Mouse (Mus musculus) olfactory bulb, adult 2 months (tissue): ENCODE measurements around the gene Ccl21b. TPM values are rescaled to one million over a fixed set of nuclear protein-coding genes. Genes with fewer than 3 reads are reported as not detected.
"Not testable (repeated sequence)": the region's sequence is repeated elsewhere in the genome, so short reads cannot be mapped to it uniquely, and the experiment has no call there.

Experiments used
- H3K27ac ChIP-seq: fragments of 200-500 bp; 2 replicates; pipeline ENCODE4 v1.5.1; 2012; ENCODE audit warnings: low read depth, low read length; ENCODE audit not compliant: insufficient read depth
- H3K4me1 ChIP-seq: fragments of 200-500 bp; 2 replicates; pipeline ENCODE4 v1.6.1; 2012; ENCODE audit warnings: low read length; ENCODE audit not compliant: control insufficient read depth, insufficient read depth
- H3K4me3 ChIP-seq: fragments of 200-500 bp; 2 replicates; pipeline ENCODE4 v1.5.1; 2012; ENCODE audit warnings: mild to moderate bottlenecking, low read depth, low read length, moderate library complexity; ENCODE audit not compliant: insufficient read depth
- WGBS: fragments of 180-500 bp; shearing (Covaris S2); methylation state at CpG from one replicate; pipeline ENCODE4 v1.1.7; 2018; 5-methylcytosine and 5-hydroxymethylcytosine counted together
- polyA plus RNA-seq: library from polyadenylated mRNA; stranded (reverse); fragments of >200 nt; gene quantifications from 2 replicates; pipeline ENCODE4 v1.2.4, GENCODE M21; 2012; ENCODE audit warnings: low replicate concordance; ENCODE audit not compliant: missing spikeins, insufficient read depth, insufficient read length

Gene Ccl21b
- not detected in 2 replicates for polyA plus RNA-seq

DNA sequence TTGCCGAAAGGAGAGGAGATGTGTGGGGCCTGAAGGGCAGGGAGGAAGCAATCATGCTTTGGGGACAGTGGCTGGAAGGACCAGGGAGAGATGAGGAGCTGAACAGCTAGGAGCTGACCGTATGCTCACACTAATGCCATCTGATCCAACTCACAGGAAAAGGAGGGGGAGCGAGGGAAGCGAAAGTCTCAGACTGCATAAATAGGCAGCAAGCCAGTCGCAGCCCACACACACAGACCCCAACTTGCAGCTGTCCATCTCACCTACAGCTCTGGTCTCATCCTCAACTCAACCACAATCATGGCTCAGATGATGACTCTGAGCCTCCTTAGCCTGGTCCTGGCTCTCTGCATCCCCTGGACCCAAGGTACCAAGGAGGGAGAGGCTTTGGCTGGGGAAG lies at the start of gene Ccl21b:
Ccl21b (plus strand) TSS at position 301 of the 400 bp plus-strand sequence.
- not testable (repeated sequence) for H3K4me1 ChIP-seq, H3K27ac ChIP-seq, H3K4me3 ChIP-seq
- WGBS, result no CpG with 5 or more reads among the region's 5 CpGs

DNA sequence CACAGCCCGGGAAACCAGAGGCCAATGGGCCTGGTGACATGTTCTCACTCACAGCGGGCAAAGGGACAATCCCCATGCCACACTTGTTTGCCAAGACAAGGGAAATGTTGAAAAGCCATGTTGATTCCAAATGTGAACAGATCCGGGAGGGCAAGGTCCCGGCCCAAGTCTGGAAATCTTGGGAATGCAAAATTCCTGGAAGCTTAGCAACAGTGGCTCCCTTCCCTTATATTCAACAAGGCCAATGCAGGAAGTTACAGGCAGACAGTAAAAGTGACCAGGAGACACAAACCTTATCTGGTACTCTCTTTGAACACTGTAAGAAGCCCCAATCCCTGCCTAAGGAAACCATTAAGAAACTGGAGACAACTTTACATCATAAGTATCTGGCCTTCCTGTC lies 15.2 kb upstream of the Ccl21b start, which contains the start of gene Gm10600:
Gm10600 (plus strand) TSS at position 301 of the 400 bp plus-strand sequence.
- H3K4me3 ChIP-seq, H3K27ac ChIP-seq, H3K4me1 ChIP-seq: not testable (repeated sequence)
- WGBS, result no CpG with 5 or more reads among the region's 4 CpGs

DNA sequence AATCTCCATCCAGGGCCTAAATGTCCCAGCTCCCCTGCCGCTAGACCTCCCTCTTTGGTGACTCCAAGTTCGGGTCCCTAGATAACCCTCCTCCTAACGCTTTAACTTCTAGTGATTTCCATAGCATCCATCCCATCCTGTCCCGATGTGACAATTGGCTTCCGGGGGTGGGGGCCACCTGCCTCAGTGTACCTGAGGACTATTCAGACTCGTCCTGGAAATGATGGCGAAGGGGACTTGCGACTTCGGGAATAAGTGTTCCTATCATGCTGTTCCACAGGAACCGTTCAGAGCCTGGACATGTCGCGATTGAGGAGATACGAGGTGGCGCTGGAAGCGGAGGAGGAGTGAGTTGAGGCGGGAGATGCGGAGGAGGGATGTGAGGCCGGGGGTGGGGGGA lies 38.4 kb downstream of the Ccl21b start, which contains the start of gene Gm21953:
Gm21953 (plus strand) TSS at position 301 of the 400 bp plus-strand sequence.
- H3K4me3 ChIP-seq, H3K27ac ChIP-seq, H3K4me1 ChIP-seq: not testable (repeated sequence)
- no CpG with 5 or more reads among the region's 18 CpGs for WGBS

Other genes starting within 250 kb of the Ccl21b start
- not detected in 2 replicates for gene Gm21093, start 221.0 kb upstream of the Ccl21b start, polyA plus RNA-seq
- not detected in 2 replicates for gene Gm3893, start 164.6 kb upstream of the Ccl21b start, polyA plus RNA-seq
- not detected in 2 replicates for gene Gm13304, start 140.9 kb upstream of the Ccl21b start, polyA plus RNA-seq
- gene Gm13306, start 102.3 kb upstream of the Ccl21b start, polyA plus RNA-seq, result not detected in 2 replicates
- not detected in 2 replicates for gene Gm13305, start 87.2 kb upstream of the Ccl21b start, polyA plus RNA-seq
- gene Gm10600, start 15.1 kb upstream of the Ccl21b start, polyA plus RNA-seq, result not detected in 2 replicates
- not detected in 2 replicates for gene Gm21953, start 38.5 kb downstream of the Ccl21b start, polyA plus RNA-seq
- gene Fam205a3, start 62.6 kb downstream of the Ccl21b start, polyA plus RNA-seq, result not detected in 2 replicates
- not detected in 2 replicates for gene Gm21586, start 183.6 kb downstream of the Ccl21b start, polyA plus RNA-seq
- gene Gm2163, start 211.0 kb downstream of the Ccl21b start, polyA plus RNA-seq, result not detected in 2 replicates